Mouse (Mus musculus): Measurements from ENCODE around the gene Rhno1.

DNA sequence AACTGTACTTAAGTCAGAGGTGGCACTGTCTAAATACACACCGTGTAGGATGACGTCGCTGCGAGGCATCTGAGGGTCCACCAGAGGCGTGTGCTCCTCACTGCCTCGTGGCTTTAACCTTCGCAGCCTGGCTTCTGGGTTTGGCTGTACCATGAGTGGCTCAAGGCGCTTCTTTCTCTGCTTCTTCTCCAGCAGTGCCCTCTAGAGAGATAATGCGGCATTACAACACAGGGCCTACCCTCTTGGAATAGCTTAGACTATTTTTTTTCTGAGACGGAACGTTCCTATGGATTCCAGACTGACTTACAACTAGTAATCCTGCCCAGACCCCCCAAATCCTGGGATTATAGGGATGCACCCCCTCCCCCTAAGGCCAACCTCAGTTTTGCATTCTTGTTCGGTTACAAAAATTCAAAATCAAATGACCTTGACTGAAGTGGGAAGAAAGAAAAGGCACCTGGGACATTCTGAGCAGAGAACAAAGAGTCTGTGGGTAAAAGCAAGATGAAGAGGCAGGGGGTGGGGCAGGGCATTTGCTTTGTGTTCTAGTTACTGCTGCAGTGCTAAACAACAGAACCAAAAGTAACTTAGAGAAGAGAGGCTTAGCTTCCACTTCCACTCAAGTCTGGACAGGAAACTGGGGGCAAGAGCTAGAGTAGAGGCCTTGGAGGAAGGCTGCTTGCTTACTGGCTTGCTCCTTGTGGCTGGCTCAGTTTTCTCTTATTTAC is 28.1 kb downstream of the Rhno1 start:
- TF ChIP-seq POLR2A (IDR thresholded peaks at IDR 0.05; ENCODE audit: insufficient read depth, low read length) (no peak), CTCF (IDR thresholded peaks at IDR 0.05; ENCODE audit: low read depth, low read length) (peak; percentile 39), EP300 (IDR thresholded peaks at IDR 0.05; ENCODE audit: insufficient read depth, low read depth, low read length) (0 out of 2 replicates have a peak, but pooled peaks have one; percentile 25)
